Mouse (Mus musculus) CH12.LX (cell line): ENCODE measurements around the gene E130208F15Rik. TPM values are rescaled to one million over a fixed set of nuclear protein-coding genes. Genes with fewer than 3 reads are reported as not detected.

Experiments used
- DNase-seq: peaks from one replicate; pipeline ENCODE4 v3.0.0-alpha.2; 2013; ENCODE audit errors: extremely low read depth
- H3K27ac ChIP-seq: 2 replicates; pipeline ENCODE4 v1.5.1; 2012; ENCODE audit warnings: low read depth, mild to moderate bottlenecking, control low read depth, moderate library complexity; ENCODE audit not compliant: insufficient read depth
- H3K27me3 ChIP-seq: replicated peaks from 2 replicates; pipeline ENCODE3; 2012; ENCODE audit warnings: inconsistent platforms
- H3K36me3 ChIP-seq, 2 experiments: replicated peaks in 1 of 2; 2 replicates each; pipeline versions ENCODE3 to v1.6.1; 2012; ENCODE audit warnings: inconsistent platforms in 1 of 2, low read length in 1 of 2, mild to moderate bottlenecking in 1 of 2, mixed read lengths in 1 of 2, moderate library complexity in 1 of 2; ENCODE audit not compliant: control insufficient read depth in 1 of 2, insufficient read depth in 1 of 2
- H3K4me1 ChIP-seq, 2 experiments: 2 replicates each; pipeline ENCODE4 v1.6.1; 2012; ENCODE audit warnings: inconsistent platforms in 1 of 2, moderate library complexity in 1 of 2; ENCODE audit not compliant: insufficient read depth in 2 of 2, control insufficient read depth in 1 of 2
- H3K4me2 ChIP-seq: 2 replicates; pipeline ENCODE4 v1.6.1; 2012; ENCODE audit warnings: low read depth, mild to moderate bottlenecking, control low read depth; ENCODE audit not compliant: poor library complexity, insufficient read depth, severe bottlenecking
- H3K4me3 ChIP-seq, 3 experiments: fragments of 150-350 bp in 1 of 3; sonication (generic) in 1 of 3; replicated peaks in 1 of 3; 2 replicates each; pipeline versions ENCODE3 to v1.5.1; 2011 to 2012; ENCODE audit warnings: low read depth in 2 of 3, low read length in 2 of 3, mild to moderate bottlenecking in 2 of 3, moderate library complexity in 2 of 3, control low read depth in 1 of 3, improper control_type of control experiment in 1 of 3, inconsistent platforms in 1 of 3, mixed read lengths in 1 of 3; ENCODE audit not compliant: poor library complexity in 1 of 3
- H3K79me2 ChIP-seq: replicated peaks from 2 replicates; pipeline ENCODE4 v1.6.1; 2012; ENCODE audit warnings: mild to moderate bottlenecking, moderate library complexity; ENCODE audit not compliant: control insufficient read depth, poor library complexity, insufficient read depth, severe bottlenecking; ENCODE audit errors: extremely low read depth
- H3K9ac ChIP-seq: 2 replicates; pipeline ENCODE4 v1.6.1; 2012; ENCODE audit warnings: low read depth, mild to moderate bottlenecking, control low read depth, moderate library complexity; ENCODE audit not compliant: insufficient read depth
- H3K9me3 ChIP-seq: replicated peaks from 2 replicates; pipeline ENCODE3; 2012; ENCODE audit warnings: low read length, inconsistent platforms, mixed read lengths
- CHD1 ChIP-seq: IDR thresholded peaks from 2 replicates; pipeline ENCODE4 v1.6.1; 2012; ENCODE audit warnings: low read depth, low read length, improper control_type of control experiment, inconsistent platforms
- CHD2 ChIP-seq: IDR thresholded peaks from 2 replicates; pipeline ENCODE4 v1.6.1; 2011; ENCODE audit warnings: low read length, improper control_type of control experiment
- E2F4 ChIP-seq: IDR thresholded peaks from 2 replicates; pipeline ENCODE4 v1.6.1; 2011; ENCODE audit warnings: low read depth, low read length, improper control_type of control experiment; ENCODE audit not compliant: insufficient replicate concordance
- ETS1 ChIP-seq: conservative IDR thresholded peaks from 2 replicates; pipeline ENCODE4 v1.6.1; 2012; ENCODE audit warnings: low read depth, mild to moderate bottlenecking, inconsistent platforms, low read length, improper control_type of control experiment, moderate library complexity
- IRF4 ChIP-seq: IDR thresholded peaks from 2 replicates; pipeline ENCODE4 v1.6.1; 2014; ENCODE audit warnings: low read depth, mild to moderate bottlenecking, inconsistent platforms, low read length, improper control_type of control experiment
- JUN ChIP-seq: IDR thresholded peaks from 2 replicates; pipeline ENCODE4 v1.6.1; 2011; ENCODE audit warnings: low read depth, mild to moderate bottlenecking, low read length, improper control_type of control experiment, moderate library complexity; ENCODE audit not compliant: insufficient read depth
- KAT2A ChIP-seq: IDR thresholded peaks from 2 replicates; pipeline ENCODE4 v1.6.1; 2012; ENCODE audit warnings: low read length, improper control_type of control experiment, inconsistent platforms; ENCODE audit not compliant: insufficient replicate concordance
- MAX ChIP-seq: IDR thresholded peaks from 2 replicates; pipeline ENCODE4 v1.6.1; 2011; ENCODE audit warnings: low read length, improper control_type of control experiment
- MEF2A ChIP-seq: IDR thresholded peaks from 2 replicates; pipeline ENCODE4 v1.6.1; 2014; ENCODE audit warnings: low read depth, mild to moderate bottlenecking, inconsistent platforms, low read length, improper control_type of control experiment, borderline replicate concordance
- MXI1 ChIP-seq: IDR thresholded peaks from 2 replicates; pipeline ENCODE4 v1.6.1; 2011; ENCODE audit warnings: mild to moderate bottlenecking, low read depth, low read length, improper control_type of control experiment
- NELFE ChIP-seq: IDR thresholded peaks from 2 replicates; pipeline ENCODE4 v1.6.1; 2011; ENCODE audit warnings: low read depth, low read length, improper control_type of control experiment
- PAX5 ChIP-seq: IDR thresholded peaks from 2 replicates; pipeline ENCODE4 v1.6.1; 2012; ENCODE audit warnings: low read length, inconsistent platforms, mixed read lengths
- POLR2AphosphoS2 ChIP-seq: IDR thresholded peaks from 2 replicates; pipeline ENCODE4 v1.6.1; 2011; ENCODE audit warnings: low read depth, low read length, improper control_type of control experiment
- RCOR1 ChIP-seq: conservative IDR thresholded peaks from 2 replicates; pipeline ENCODE4 v1.6.1; 2012; ENCODE audit warnings: low read depth, mild to moderate bottlenecking, inconsistent platforms, low read length, improper control_type of control experiment
- SIN3A ChIP-seq: IDR thresholded peaks from 2 replicates; pipeline ENCODE4 v1.6.1; 2012; ENCODE audit warnings: low read length, improper control_type of control experiment, inconsistent platforms
- TBP ChIP-seq: conservative IDR thresholded peaks from 2 replicates; pipeline ENCODE4 v1.6.1; 2011; ENCODE audit warnings: low read depth, low read length, improper control_type of control experiment
- UBTF ChIP-seq: IDR thresholded peaks from 2 replicates; pipeline ENCODE4 v1.6.1; 2012; ENCODE audit warnings: low read depth, mild to moderate bottlenecking, inconsistent platforms, low read length, improper control_type of control experiment, moderate library complexity
- USF1 ChIP-seq: IDR thresholded peaks from 2 replicates; pipeline ENCODE4 v1.6.1; 2014; ENCODE audit warnings: low read depth, mild to moderate bottlenecking, inconsistent platforms, low read length, improper control_type of control experiment
- ZC3H11A ChIP-seq: IDR thresholded peaks from 2 replicates; pipeline ENCODE4 v1.6.1; 2012; ENCODE audit warnings: low read depth, mild to moderate bottlenecking, inconsistent platforms, low read length, improper control_type of control experiment
- dilution Hi-C: fragments of 300-500 bp; cut with MboI; formaldehyde crosslinking; loops from 2 replicates; pipeline ENCODE4 v1.14.3; 2020; ENCODE audit warnings: low sequenced_read_pairs; ENCODE audit not compliant: extremely low pct_unique_long_range_greater_than_20kb, extremely low pct_ligation_motif_present
- in situ Hi-C: fragments of 300-500 bp; cut with MboI; formaldehyde crosslinking; loops from 3 replicates; pipeline ENCODE4 v1.14.3; 2019; ENCODE audit warnings: low sequenced_read_pairs, low pct_ligation_motif_present, low pct_unique_long_range_greater_than_20kb, mixed read lengths
- polyA plus RNA-seq: library from polyadenylated mRNA; unstranded; fragments of >175 nt; gene quantifications from 2 replicates; pipeline ENCODE4 v1.2.1, GENCODE M21; 2012; ENCODE audit warnings: low read depth; ENCODE audit not compliant: insufficient read length
- total RNA-seq, 2 experiments: library from RNA; depleted of rRNA; stranded (reverse); fragments of 300-350 nt in 1 of 2; fragments of >200 nt in 1 of 2; gene quantifications; 2 replicates each; pipeline ENCODE4 v1.2.3; 2012 to 2014

Gene E130208F15Rik
- total and polyA plus RNA-seq, 3 experiments: 0.70 to 9.7 (median 5.6) TPM

DNA sequence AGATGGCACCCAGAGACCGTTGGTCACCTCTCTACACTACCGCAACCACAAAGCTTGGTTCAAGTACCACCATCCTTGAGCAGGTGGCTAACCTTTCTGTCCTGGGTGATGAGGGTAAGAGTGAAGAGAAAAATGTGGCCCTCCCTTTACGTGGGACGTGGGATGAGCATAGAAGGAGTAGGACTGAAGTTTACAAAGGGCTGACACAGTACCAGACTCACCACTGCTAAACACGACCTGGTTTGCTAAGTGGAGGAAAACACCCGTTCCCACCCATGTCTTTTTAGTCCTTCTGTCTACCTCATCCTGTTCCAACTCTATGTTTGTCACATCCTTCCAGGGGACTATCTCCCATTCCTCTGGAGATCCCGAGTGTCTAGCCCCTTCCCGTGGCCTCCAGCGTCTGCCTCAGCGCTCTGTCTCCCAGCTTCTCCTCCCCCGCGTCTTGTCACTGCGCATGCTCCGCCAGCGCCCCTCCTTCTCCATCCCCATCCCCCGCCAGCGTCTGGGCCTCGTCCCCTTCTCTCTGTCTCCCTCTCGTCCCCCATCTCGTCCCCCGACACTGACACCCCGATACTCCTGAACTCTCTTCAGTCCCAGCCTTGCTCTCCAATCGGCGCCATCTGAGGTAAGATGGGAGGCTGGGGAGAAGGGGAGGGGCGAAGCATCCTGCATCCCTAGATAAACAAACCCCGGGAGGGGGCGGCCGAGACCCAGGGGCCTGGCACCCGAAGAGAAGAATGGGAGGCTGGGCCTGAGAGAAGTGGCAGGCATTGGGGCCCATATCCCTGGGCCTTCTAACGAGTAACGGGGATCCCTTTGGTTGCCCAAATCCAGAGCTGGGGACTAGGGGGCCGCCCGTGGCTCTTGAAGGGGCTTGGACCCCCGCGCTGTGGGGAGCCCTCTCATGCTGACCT lies 30.1 kb upstream of the E130208F15Rik start, which contains the start of gene Clip3:
Gene Clip3, plus strand, starts transcription at position 514 of the 917 bp plus-strand sequence.
- Histone ChIP-seq H3K9ac (no peak within 1 kb of the TSS), H3K79me2 (no peaks in the 10 kb centered on the region), H3K36me3 (no peaks in the 10 kb centered on the region), H3K9me3 (no peaks in the 10 kb centered on the region), H3K27ac (no peak within 1 kb of the TSS), H3K4me2 (no peak within 1 kb of the TSS), H3K4me1 (peaks cover 0 to 3% of the 10 kb centered on the region in 2 experiments; a peak in 1 of 4 replicates), H3K27me3 (peaks cover 88% of the 10 kb centered on the region), H3K4me3 (no peak within 1 kb of the TSS)
- dilution Hi-C loops: no loop called here
- TF ChIP-seq SIN3A (no peak), MEF2A (no peak), IRF4 (no peak), MXI1 (no peak), ETS1 (no peak), USF1 (no peak), PAX5 (no peak), POLR2AphosphoS2 (no peak), ZC3H11A (no peak), TBP (no peak), CHD2 (no peak), KAT2A (no peak), NELFE (no peak), RCOR1 (no peak), CHD1 (no peak), MAX (no peak)
- in situ Hi-C loops: no loop called here
- DNase-seq: no peak

DNA sequence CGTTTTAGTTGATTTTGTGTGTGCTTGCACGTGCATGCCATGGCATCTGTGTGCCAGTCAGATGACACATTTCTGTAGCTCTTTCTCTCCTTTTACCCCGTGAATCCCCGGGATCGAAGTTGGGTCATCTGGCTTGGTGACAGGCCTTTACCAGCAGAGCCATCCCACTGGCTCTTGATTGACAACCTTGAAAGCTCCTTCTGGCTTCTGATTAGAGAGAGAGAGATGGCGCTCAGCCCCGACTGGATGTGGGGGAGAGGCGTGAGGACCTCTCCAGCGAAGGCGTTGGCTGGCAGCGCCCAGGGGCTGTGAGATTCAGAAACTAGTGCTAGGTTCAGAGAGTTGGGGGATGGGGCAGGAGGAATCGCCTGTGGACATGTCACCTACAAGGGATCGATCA lies 27.7 kb upstream of the E130208F15Rik start:
- DNase-seq: no peak
- H3K9me3 ChIP-seq: no peaks in the 10 kb centered on the region
- H3K9ac ChIP-seq: no peak overlapping the region
- no peak overlapping the region for H3K27ac ChIP-seq
- no peak overlapping the region for H3K4me3 ChIP-seq
- dilution Hi-C loops (no loop called here), in situ Hi-C loops (no loop called here)
- TF ChIP-seq JUN: no peak
- TF ChIP-seq UBTF: no peak
- TF ChIP-seq MXI1: no peak
- no peak for TF ChIP-seq PAX5
- no peak for TF ChIP-seq CHD1
- no peak for TF ChIP-seq E2F4
- H3K4me1 ChIP-seq: peaks cover 2 to 7% of the 10 kb centered on the region in 2 experiments; a peak in 2 of 4 replicates
- no peak overlapping the region for H3K4me2 ChIP-seq
- H3K27me3 ChIP-seq: peaks cover 76% of the 10 kb centered on the region
- H3K36me3 ChIP-seq: no peaks in the 10 kb centered on the region
- no peaks in the 10 kb centered on the region for H3K79me2 ChIP-seq
